Mouse (Mus musculus) ES-E14 (cell line): ENCODE data around the gene Cct4. TPM values are rescaled to one million over a fixed set of nuclear protein-coding genes. Genes with fewer than 3 reads are reported as not detected.

Experiments
- DNase-seq: peaks from one replicate; pipeline ENCODE4 v3.0.0-alpha.2; 2013; ENCODE audit warnings: low read depth, low spot score
- H3K27ac ChIP-seq: 2 replicates; pipeline ENCODE4 v1.5.1; 2012; ENCODE audit warnings: low read depth, mild to moderate bottlenecking, low read length, moderate library complexity, mixed read lengths; ENCODE audit not compliant: poor library complexity, insufficient read depth, severe bottlenecking
- H3K36me3 ChIP-seq: 2 replicates; pipeline ENCODE4 v1.6.1; 2012; ENCODE audit warnings: mild to moderate bottlenecking, low read length, moderate library complexity, mixed read lengths; ENCODE audit not compliant: control insufficient read depth, poor library complexity, insufficient read depth, severe bottlenecking
- H3K4me1 ChIP-seq, 2 experiments: fragments of 150-350 bp in 1 of 2; sonication (generic) in 1 of 2; 2 replicates each; pipeline ENCODE4 v1.6.1; 2012; ENCODE audit warnings: low read length in 2 of 2, mild to moderate bottlenecking in 1 of 2, mixed read lengths in 1 of 2; ENCODE audit not compliant: control insufficient read depth in 2 of 2, insufficient read depth in 2 of 2, poor library complexity in 1 of 2
- H3K4me3 ChIP-seq, 2 experiments: fragments of 150-350 bp in 1 of 2; sonication (generic) in 1 of 2; 2 replicates each; pipeline ENCODE4 v1.5.1; 2012; ENCODE audit warnings: low read length in 2 of 2, low read depth in 1 of 2, mild to moderate bottlenecking in 1 of 2, mixed read lengths in 1 of 2; ENCODE audit not compliant: insufficient read depth in 1 of 2, poor library complexity in 1 of 2, severe bottlenecking in 1 of 2
- H3K9ac ChIP-seq: 2 replicates; pipeline ENCODE4 v1.6.1; 2012; ENCODE audit warnings: low read depth, mild to moderate bottlenecking, low read length, mixed read lengths; ENCODE audit not compliant: poor library complexity, insufficient read depth, severe bottlenecking
- H3K9me3 ChIP-seq: fragments of 150-350 bp; sonication (generic); 2 replicates; pipeline ENCODE4 v1.6.1; 2012; ENCODE audit warnings: low read depth, mild to moderate bottlenecking, low read length; ENCODE audit not compliant: control insufficient read depth, insufficient read depth
- CHD2 ChIP-seq: IDR thresholded peaks from 2 replicates; pipeline ENCODE4 v1.6.1; 2014; ENCODE audit warnings: mild to moderate bottlenecking, low read depth, low read length, inconsistent platforms
- HCFC1 ChIP-seq: IDR thresholded peaks from 2 replicates; pipeline ENCODE4 v1.6.1; 2012; ENCODE audit warnings: low read length, inconsistent platforms, borderline replicate concordance; ENCODE audit not compliant: insufficient read depth
- MAFK ChIP-seq: IDR thresholded peaks from 2 replicates; pipeline ENCODE4 v1.6.1; 2014; ENCODE audit warnings: mild to moderate bottlenecking, low read depth, low read length, inconsistent platforms; ENCODE audit not compliant: insufficient read depth
- ZC3H11A ChIP-seq: IDR thresholded peaks from 2 replicates; pipeline ENCODE4 v1.6.1; 2012; ENCODE audit warnings: low read depth, mild to moderate bottlenecking, inconsistent platforms, low read length, borderline replicate concordance
- ZNF384 ChIP-seq: IDR thresholded peaks from 2 replicates; pipeline ENCODE4 v1.6.1; 2012; ENCODE audit warnings: low read depth, low read length, inconsistent platforms
- in situ Hi-C, 2 experiments: fragments of 600-800 bp; cut with MboI; formaldehyde crosslinking; loops; one replicate each; pipeline ENCODE4 v1.15.1; 2025; ENCODE audit warnings: low sequenced_read_pairs in 2 of 2, inconsistent platforms in 1 of 2; ENCODE audit not compliant: unreplicated experiment in 2 of 2
- total RNA-seq: library from RNA; depleted of rRNA; stranded (reverse); fragments of 300-350 nt; gene quantifications from 2 replicates; pipeline ENCODE4 v1.2.3, GENCODE M21; 2012

Cct4 gene
- total RNA-seq, 1 experiment = 382 TPM

- peaks cover 0 to 4% of the 10 kb centered on the region in 2 experiments; a peak in 1 of 4 replicates for H3K4me1 ChIP-seq
- H3K9me3 ChIP-seq = no peaks in the 10 kb centered on the region
- DNase-seq = peak; percentile 54
- peak overlapping the region; percentile 55; the same call in 1 of the 2 replicates for H3K9ac ChIP-seq
- in situ Hi-C loops = loop anchor here in 1 of 2 experiments (5.0 kb wide), 1 partner anchor 320 kb away; no protein-coding TSS in a partner anchor
- peak overlapping the region; percentile 36 to 57 for H3K4me3 ChIP-seq
- H3K36me3 ChIP-seq = peaks cover 5% of the 10 kb centered on the region; the same call in 1 of the 2 replicates
- peak; percentile 82 for TF ChIP-seq ZC3H11A
- TF ChIP-seq HCFC1 = no peak
- H3K27ac ChIP-seq = no peak overlapping the region
Measured at GRCm38 (mm10) chr11:22956830-22957229, 33.5 kb upstream of the Cct4 start.

- TF ChIP-seq HCFC1 = no peak
- TF ChIP-seq ZNF384 = peak; percentile 91
- peak; percentile 44; the same call in 1 of the 2 replicates for TF ChIP-seq ZC3H11A
- Histone ChIP-seq H3K9me3 (no peaks in the 10 kb centered on the region), H3K4me1 (peaks cover 0 to 4% of the 10 kb centered on the region in 2 experiments; a peak in 1 of 4 replicates), H3K4me3 (no peak overlapping the region), H3K9ac (no peak overlapping the region), H3K36me3 (peaks cover 2% of the 10 kb centered on the region; the same call in 1 of the 2 replicates), H3K27ac (no peak overlapping the region)
- DNase-seq = no peak
- in situ Hi-C loops = loop anchor here in 1 of 2 experiments (5.0 kb wide), 1 partner anchor 321 kb away; no protein-coding TSS in a partner anchor
Measured at GRCm38 (mm10) chr11:22957791-22958374, 32.4 kb upstream of the Cct4 start.

- TF ChIP-seq ZC3H11A (no peak), HCFC1 (no peak), MAFK (no peak), CHD2 (no peak), ZNF384 (no peak)
- peaks cover 2% of the 10 kb centered on the region; the same call in 1 of the 2 replicates for H3K36me3 ChIP-seq
- H3K9ac ChIP-seq = no peak overlapping the region
- H3K4me3 ChIP-seq = no peak overlapping the region
- DNase-seq = no peak
- no peaks in the 10 kb centered on the region for H3K9me3 ChIP-seq
- H3K27ac ChIP-seq = no peak overlapping the region
- H3K4me1 ChIP-seq = 0 out of 4 replicates have a peak, but pooled peaks cover 0 to 2% of the 10 kb centered on the region in 2 experiments
- in situ Hi-C loops = loop anchor here in 1 of 2 experiments (10.0 kb wide), 1 partner anchor 327 kb away; no protein-coding TSS in a partner anchor
Measured at GRCm38 (mm10) chr11:22962101-22962500, 28.2 kb upstream of the Cct4 start.

- H3K9me3 ChIP-seq = no peaks in the 10 kb centered on the region
- no peak overlapping the region for H3K27ac ChIP-seq
- H3K36me3 ChIP-seq = no peaks in the 10 kb centered on the region
- no peak for DNase-seq
- 0 out of 4 replicates have a peak, but pooled peaks cover 0 to 2% of the 10 kb centered on the region in 2 experiments for H3K4me1 ChIP-seq
- no peak overlapping the region for H3K4me3 ChIP-seq
- no peak for TF ChIP-seq HCFC1
- no peak for TF ChIP-seq MAFK
- no peak for TF ChIP-seq CHD2
- no peak for TF ChIP-seq ZNF384
- TF ChIP-seq ZC3H11A = no peak
- H3K9ac ChIP-seq = no peak overlapping the region
- in situ Hi-C loops = loop anchor here in 1 of 2 experiments (10.0 kb wide), 1 partner anchor 330 kb away; no protein-coding TSS in a partner anchor
Measured at GRCm38 (mm10) chr11:22964401-22964800, 25.9 kb upstream of the Cct4 start.

GRCm38 (mm10) chr11:22965503-22965902 lies 24.8 kb upstream of the Cct4 start:
- TF ChIP-seq CHD2 (no peak), ZNF384 (0 out of 2 replicates have a peak, but pooled peaks have one; percentile 18)
- Histone ChIP-seq H3K4me3 (no peak overlapping the region), H3K9me3 (no peaks in the 10 kb centered on the region; the same call in 1 of the 2 replicates), H3K9ac (no peak overlapping the region), H3K36me3 (no peaks in the 10 kb centered on the region), H3K27ac (no peak overlapping the region), H3K4me1 (0 out of 4 replicates have a peak, but pooled peaks cover 0 to 2% of the 10 kb centered on the region in 2 experiments)
- no peak for DNase-seq
- in situ Hi-C loops = loop anchor here in 1 of 2 experiments (10.0 kb wide), 1 partner anchor 331 kb away; no protein-coding TSS in a partner anchor
